Mouse (Mus musculus) lung, postnatal 0 days (tissue): ENCODE measurements around the gene Plcb1. TPM values are rescaled to one million over a fixed set of nuclear protein-coding genes. Genes with fewer than 3 reads are reported as not detected.

Source experiments
- ATAC-seq: fragments of 200-750 bp; cut with Nextera tagmentation; 2 replicates; pipeline ENCODE4 v1.8.0; 2017; ENCODE audit warnings: moderate library complexity
- DNase-seq: peaks from one replicate; pipeline ENCODE4 v3.0.0-alpha.2; 2016; ENCODE audit warnings: low spot score
- H3K27ac ChIP-seq: fragments of 300-500 bp; sonication (generic); 2 replicates; pipeline ENCODE4 v1.5.1; 2014; ENCODE audit warnings: antibody characterized with exemption, mild to moderate bottlenecking, low read length, mixed read lengths
- H3K27me3 ChIP-seq: fragments of 300-500 bp; sonication (generic); replicated peaks from 2 replicates; pipeline ENCODE4 v1.6.1; 2014; ENCODE audit warnings: low read length, mixed read lengths; ENCODE audit not compliant: insufficient read depth
- H3K36me3 ChIP-seq: fragments of 300-500 bp; sonication (generic); 2 replicates; pipeline ENCODE4 v1.6.1; 2014; ENCODE audit warnings: low read length, mixed read lengths; ENCODE audit not compliant: insufficient read depth
- H3K4me1 ChIP-seq: fragments of 300-500 bp; sonication (generic); 2 replicates; pipeline ENCODE4 v1.6.1; 2014; ENCODE audit warnings: antibody characterized with exemption, low read depth, low read length, mixed read lengths; ENCODE audit not compliant: insufficient read depth
- H3K4me2 ChIP-seq: fragments of 300-500 bp; sonication (generic); replicated peaks from 2 replicates; pipeline ENCODE4 v1.6.1; 2014; ENCODE audit warnings: low read depth, mild to moderate bottlenecking, low read length, moderate library complexity, mixed read lengths
- H3K4me3 ChIP-seq: fragments of 300-500 bp; sonication (generic); 2 replicates; pipeline ENCODE4 v1.5.1; 2014; ENCODE audit warnings: low read depth, low read length
- H3K9ac ChIP-seq: fragments of 300-500 bp; sonication (generic); replicated peaks from 2 replicates; pipeline ENCODE4 v1.6.1; 2014; ENCODE audit warnings: low read depth, mild to moderate bottlenecking
- H3K9me3 ChIP-seq: fragments of 300-500 bp; sonication (generic); 2 replicates; pipeline ENCODE4 v1.6.1; 2016; ENCODE audit warnings: low read length, mixed read lengths
- CTCF ChIP-seq: IDR thresholded peaks from 2 replicates; pipeline ENCODE4 v1.5.1; 2016; ENCODE audit warnings: antibody characterized with exemption, mild to moderate bottlenecking
- EP300 ChIP-seq: IDR thresholded peaks from 2 replicates; pipeline ENCODE4 v1.6.1; 2016; ENCODE audit warnings: antibody characterized with exemption, mild to moderate bottlenecking, control low read depth
- WGBS: fragments of 180-500 bp; shearing (Covaris S2); extraction: QIAGEN DNeasy Blood & Tissue Kit; methylation state at CpG from one replicate; pipeline ENCODE4 v1.1.7; 2014; 5-methylcytosine and 5-hydroxymethylcytosine counted together
- polyA plus RNA-seq: library from polyadenylated mRNA; unstranded; fragments of >200 nt; fragmentation: Nextera tagmentation; extraction: Ambion mirVana; gene quantifications from 2 replicates; pipeline ENCODE4 v1.2.1, GENCODE M21; 2015

Plcb1 gene
- polyA plus RNA-seq, 1 experiment from 2014 or later: 8.7 TPM

- Histone ChIP-seq H3K27me3 (no peaks in the 10 kb centered on the region), H3K4me3 (no peak overlapping the region), H3K36me3 (no peaks in the 10 kb centered on the region), H3K4me2 (no peak overlapping the region), H3K9ac (no peak overlapping the region), H3K4me1 (no peaks in the 10 kb centered on the region), H3K9me3 (no peaks in the 10 kb centered on the region), H3K27ac (no peak overlapping the region)
- 94% methylated on average over 3 of the region's 3 CpGs for WGBS
- ATAC-seq (no peak), DNase-seq (no peak)
- TF ChIP-seq CTCF: peak; percentile 77
- TF ChIP-seq EP300: no peak
Measured at GRCm38 (mm10) chr2:135251821-135252315, 466.0 kb downstream of the Plcb1 start.

GRCm38 (mm10) chr2:135259136-135259535 lies 473.3 kb downstream of the Plcb1 start:
- Histone ChIP-seq H3K4me3 (no peak overlapping the region), H3K9ac (no peak overlapping the region), H3K4me2 (no peak overlapping the region), H3K9me3 (no peaks in the 10 kb centered on the region), H3K36me3 (no peaks in the 10 kb centered on the region), H3K4me1 (no peaks in the 10 kb centered on the region), H3K27ac (no peak overlapping the region), H3K27me3 (no peaks in the 10 kb centered on the region)
- ATAC-seq: peak; percentile 59
- TF ChIP-seq CTCF: no peak
- peak; percentile 64 for TF ChIP-seq EP300
- WGBS: 57% methylated on average over 3 of the region's 3 CpGs
- DNase-seq: peak; percentile 56

- H3K9ac ChIP-seq: no peak overlapping the region
- no peak for TF ChIP-seq EP300
- peak; percentile 34 for TF ChIP-seq CTCF
- H3K36me3 ChIP-seq: no peaks in the 10 kb centered on the region
- WGBS: 68% methylated on average over 2 of the region's 2 CpGs
- H3K27ac ChIP-seq: no peak overlapping the region
- DNase-seq (peak; percentile 12), ATAC-seq (0 out of 2 replicates have a peak, but pooled peaks have one; percentile 11)
- H3K4me2 ChIP-seq: no peak overlapping the region
- H3K4me1 ChIP-seq: no peaks in the 10 kb centered on the region
- no peaks in the 10 kb centered on the region for H3K9me3 ChIP-seq
- H3K4me3 ChIP-seq: no peak overlapping the region
- no peaks in the 10 kb centered on the region for H3K27me3 ChIP-seq
Measured at GRCm38 (mm10) chr2:135263943-135264342, 478.1 kb downstream of the Plcb1 start.

GRCm38 (mm10) chr2:135274949-135275348 lies 489.1 kb downstream of the Plcb1 start:
- Histone ChIP-seq H3K4me2 (no peak overlapping the region), H3K9ac (no peak overlapping the region), H3K4me3 (no peak overlapping the region), H3K4me1 (no peaks in the 10 kb centered on the region), H3K36me3 (no peaks in the 10 kb centered on the region), H3K9me3 (no peaks in the 10 kb centered on the region), H3K27me3 (no peaks in the 10 kb centered on the region), H3K27ac (no peak overlapping the region)
- 40% methylated on average over 5 of the region's 5 CpGs for WGBS
- ATAC-seq (no peak), DNase-seq (no peak)
- no peak for TF ChIP-seq EP300
- no peak for TF ChIP-seq CTCF

GRCm38 (mm10) chr2:135278506-135278905 lies 492.6 kb downstream of the Plcb1 start:
- Histone ChIP-seq H3K4me2 (no peak overlapping the region), H3K27ac (no peak overlapping the region)

GRCm38 (mm10) chr2:135279026-135279425 lies 493.2 kb downstream of the Plcb1 start:
- no peaks in the 10 kb centered on the region for H3K4me1 ChIP-seq
- no peak overlapping the region for H3K4me3 ChIP-seq
- no peaks in the 10 kb centered on the region for H3K36me3 ChIP-seq
- H3K9ac ChIP-seq: no peak overlapping the region
- ATAC-seq (peak; percentile 54; the same call in 1 of the 2 replicates), DNase-seq (peak; percentile 47)
- TF ChIP-seq CTCF (no peak), EP300 (no peak)
- 54% methylated on average over 6 of the region's 6 CpGs for WGBS
- H3K9me3 ChIP-seq: no peaks in the 10 kb centered on the region
- no peak overlapping the region for H3K4me2 ChIP-seq
- no peak overlapping the region for H3K27ac ChIP-seq
- H3K27me3 ChIP-seq: no peaks in the 10 kb centered on the region

More at GRCm38 (mm10) chr2:135278506-135278905, 492.6 kb downstream of the Plcb1 start:
- H3K4me3 ChIP-seq: no peak overlapping the region
- no peaks in the 10 kb centered on the region for H3K27me3 ChIP-seq
- 34% methylated on average over 3 of the region's 3 CpGs for WGBS
- no peaks in the 10 kb centered on the region for H3K36me3 ChIP-seq
- no peaks in the 10 kb centered on the region for H3K9me3 ChIP-seq
- H3K4me1 ChIP-seq: no peaks in the 10 kb centered on the region
- TF ChIP-seq CTCF: no peak
- TF ChIP-seq EP300: no peak
- no peak for ATAC-seq
- no peak for DNase-seq
- no peak overlapping the region for H3K9ac ChIP-seq

GRCm38 (mm10) chr2:135283783-135284182 lies 497.9 kb downstream of the Plcb1 start:
- no peak overlapping the region for H3K4me3 ChIP-seq
- no peak overlapping the region for H3K9ac ChIP-seq
- no peak overlapping the region for H3K4me2 ChIP-seq
- H3K27me3 ChIP-seq: no peaks in the 10 kb centered on the region
- TF ChIP-seq EP300: no peak
- peak; percentile 59 for TF ChIP-seq CTCF
- ATAC-seq (no peak), DNase-seq (peak; percentile 14)
- no peaks in the 10 kb centered on the region for H3K9me3 ChIP-seq
- no peaks in the 10 kb centered on the region for H3K36me3 ChIP-seq
- H3K27ac ChIP-seq: no peak overlapping the region
- WGBS: 68% methylated on average over 3 of the region's 3 CpGs
- no peaks in the 10 kb centered on the region for H3K4me1 ChIP-seq
